Mouse (Mus musculus): ENCODE data around the gene St6galnac6.

- TF ChIP-seq CTCF (IDR thresholded peaks at IDR 0.05; ENCODE audit: control insufficient read depth, insufficient read depth, low read length) (no peak), POLR2A (IDR thresholded peaks at IDR 0.05; ENCODE audit: borderline replicate concordance, control insufficient read depth, low read depth, low read length) (no peak)
Measured at GRCm38 (mm10) chr2:32665345-32665744, 65.8 kb downstream of the St6galnac6 start.
